Mouse (Mus musculus): ENCODE measurements around the gene Acnat1.
"Not testable (repeated sequence)": the region's sequence is repeated elsewhere in the genome, so short reads cannot be mapped to it uniquely, and the experiment has no call there.

Acnat1 gene

DNA sequence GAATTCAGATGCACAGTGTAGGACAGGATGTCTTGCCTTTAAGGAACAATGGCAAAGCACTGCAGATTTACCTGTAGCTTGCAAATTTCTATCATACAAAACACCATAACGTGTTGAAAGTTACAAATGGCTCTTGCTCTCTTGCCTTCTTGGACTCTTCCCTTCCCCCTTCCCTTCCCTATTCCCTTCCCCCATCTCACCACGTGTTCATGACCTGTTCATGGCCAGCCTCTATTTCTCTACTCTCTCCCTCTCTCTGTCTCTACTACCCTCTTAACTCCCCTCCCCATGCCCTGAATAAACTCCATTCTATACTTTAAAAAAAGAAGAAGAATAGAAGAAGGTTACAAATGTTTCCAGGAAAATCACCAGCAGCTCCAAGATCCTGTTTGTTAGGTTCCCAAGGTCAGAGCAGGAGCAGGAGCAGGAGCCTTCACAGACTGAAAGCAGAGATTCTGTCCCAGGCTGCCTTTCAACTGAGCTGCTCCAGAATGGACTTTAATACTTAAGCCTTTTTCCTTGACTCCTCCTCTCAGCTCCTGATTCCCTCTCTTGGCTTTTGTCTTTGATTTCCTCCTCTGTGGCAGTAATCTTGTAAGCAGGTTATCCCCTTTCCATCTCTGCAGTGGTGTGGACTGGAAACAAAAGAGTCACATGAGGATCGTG is at the start of gene Acnat1:
Gene Acnat1, minus strand, starts transcription at position 478 of the 666 bp plus-strand sequence.
- no peak for DNase-seq (ENCODE audit: low spot score)

GRCm38 (mm10) chr4:49522576-49522975 is 48.9 kb upstream of the Acnat1 start:
- peak; percentile 5 for DNase-seq (ENCODE audit: low spot score)

GRCm38 (mm10) chr4:49521346-49521745 is 47.6 kb upstream of the Acnat1 start:
- no peak for DNase-seq (ENCODE audit: low spot score)

DNA sequence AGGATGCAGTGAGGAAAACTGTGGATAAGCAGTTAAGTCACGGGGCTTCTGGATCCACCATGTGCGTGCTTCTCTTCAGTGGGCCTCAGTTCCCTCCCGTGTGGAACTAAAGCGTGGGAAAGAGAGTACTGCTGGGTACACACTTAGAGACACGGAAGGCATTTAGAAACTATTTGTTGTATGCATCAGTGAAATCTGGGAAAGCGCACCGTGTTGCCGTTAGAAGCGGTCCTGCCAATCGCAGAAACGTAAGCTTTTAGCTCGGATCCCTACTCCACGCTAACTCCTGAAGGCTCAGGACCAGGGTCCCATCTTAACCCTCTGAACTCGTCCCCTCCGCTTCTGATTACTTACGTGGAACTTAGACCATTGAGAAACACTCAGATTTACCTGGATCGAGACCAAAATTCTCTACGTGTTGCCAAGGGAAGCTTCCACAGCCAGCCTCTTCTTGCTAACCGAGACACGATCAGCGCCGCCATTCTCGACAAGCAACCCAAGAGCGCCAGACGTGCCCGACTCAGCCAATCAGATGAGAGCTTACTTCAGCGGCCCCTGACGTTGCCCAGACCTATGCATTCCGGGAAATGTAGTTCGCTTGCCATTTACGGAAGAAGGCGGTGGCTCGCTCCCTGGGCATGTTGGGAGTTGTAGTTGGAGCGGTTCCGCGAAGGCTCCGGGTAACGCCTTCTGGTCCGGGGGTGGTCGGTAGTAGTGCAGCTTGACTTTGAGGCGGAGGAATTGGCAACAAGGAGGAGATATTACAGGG is 47.0 kb upstream of the Acnat1 start, which contains the start of the genes Mrpl50 and Zfp189:
Gene Mrpl50, minus strand, starts transcription at position 522 of the 769 bp plus-strand sequence.
Gene Zfp189, plus strand, starts transcription at position 605 of the 769 bp plus-strand sequence.
- peak; percentile 92 for DNase-seq (ENCODE audit: low spot score)

DNA sequence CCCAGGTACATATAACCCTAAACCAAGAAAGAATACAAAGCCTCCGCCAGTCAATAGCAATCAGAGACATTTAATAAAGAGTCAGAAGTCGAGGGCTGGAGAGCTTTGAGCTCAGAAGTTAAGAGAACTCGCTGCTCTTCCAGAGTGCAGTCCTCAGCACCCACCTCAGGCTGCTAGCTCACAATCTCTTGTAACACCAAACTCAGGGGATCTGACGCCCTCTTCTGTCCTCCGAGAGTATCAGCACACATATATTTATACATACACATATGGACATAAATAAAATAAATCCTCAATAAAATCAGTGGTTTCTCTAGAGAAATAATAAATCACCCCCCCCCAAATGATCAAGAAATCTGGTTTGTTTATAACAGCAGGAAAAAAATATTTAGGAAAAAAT is 45.8 kb upstream of the Acnat1 start:
- no peak for DNase-seq (ENCODE audit: low spot score)

DNA sequence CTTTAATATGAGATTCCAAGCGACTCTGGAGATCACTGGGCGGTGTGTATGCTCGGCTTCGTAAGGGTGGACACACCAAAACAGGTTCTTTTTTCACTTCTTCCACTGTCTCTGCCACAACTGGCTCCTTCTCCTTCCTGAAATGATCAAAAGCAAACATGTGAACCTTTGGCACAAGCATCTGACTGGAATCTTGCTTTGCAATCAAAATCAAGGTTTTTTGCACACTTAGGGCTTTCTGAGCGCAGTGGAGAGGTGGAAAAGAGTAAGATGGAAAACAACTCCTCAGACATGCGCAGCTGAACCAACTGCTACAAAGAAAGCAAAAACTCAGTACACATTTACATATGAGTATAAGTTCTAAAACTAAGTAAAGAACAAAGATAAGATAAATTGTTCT is 40.7 kb upstream of the Acnat1 start:
- no peak for DNase-seq (ENCODE audit: low spot score)

- DNase-seq (ENCODE audit: low spot score) = no peak
Measured at GRCm38 (mm10) chr4:49512636-49513035, 38.9 kb upstream of the Acnat1 start.

GRCm38 (mm10) chr4:49510236-49510835 is 36.6 kb upstream of the Acnat1 start:
- not testable (repeated sequence) for DNase-seq (ENCODE audit: low spot score)

DNA sequence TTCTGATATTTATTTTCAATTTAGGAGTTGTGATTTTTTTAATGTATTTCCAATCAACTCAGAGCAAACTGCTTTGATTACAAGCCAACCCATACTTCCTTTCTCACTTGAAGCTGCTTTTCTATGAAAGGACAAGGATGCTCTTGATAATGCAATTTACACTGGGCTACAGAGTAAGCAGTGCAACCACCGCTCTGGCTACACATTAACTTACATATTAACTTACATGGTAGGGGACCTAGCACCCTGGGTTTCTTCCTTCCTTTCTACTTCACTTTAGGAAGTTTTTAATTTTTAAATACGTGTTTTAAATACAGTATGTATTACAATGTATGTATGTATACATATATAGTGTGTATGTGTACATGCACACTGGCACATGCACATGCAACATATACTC is 35.5 kb upstream of the Acnat1 start:
- no peak for DNase-seq (ENCODE audit: low spot score)

DNA sequence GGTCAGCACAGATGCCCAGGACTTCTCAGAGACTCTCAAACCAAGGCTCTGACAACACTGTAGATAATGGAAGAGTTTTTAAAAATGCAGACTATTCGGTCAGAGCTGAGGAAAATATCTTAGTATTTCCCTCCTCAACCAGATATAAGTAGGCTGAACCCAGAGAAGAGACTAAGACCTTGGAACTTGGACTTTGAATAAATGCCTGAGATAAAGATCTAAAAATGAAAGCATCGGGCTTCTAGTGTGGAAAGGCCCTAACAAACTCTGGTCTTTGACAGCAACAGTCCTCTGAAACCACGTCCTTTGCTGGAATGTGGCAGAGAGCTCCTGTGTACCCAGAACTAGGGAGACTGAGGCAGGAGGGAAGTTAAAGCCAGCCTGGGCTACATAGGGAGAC is 32.7 kb upstream of the Acnat1 start, which contains the start of gene Baat:
Gene Baat, minus strand, starts transcription at position 172 of the 400 bp plus-strand sequence.
- no peak for DNase-seq (ENCODE audit: low spot score)

DNA sequence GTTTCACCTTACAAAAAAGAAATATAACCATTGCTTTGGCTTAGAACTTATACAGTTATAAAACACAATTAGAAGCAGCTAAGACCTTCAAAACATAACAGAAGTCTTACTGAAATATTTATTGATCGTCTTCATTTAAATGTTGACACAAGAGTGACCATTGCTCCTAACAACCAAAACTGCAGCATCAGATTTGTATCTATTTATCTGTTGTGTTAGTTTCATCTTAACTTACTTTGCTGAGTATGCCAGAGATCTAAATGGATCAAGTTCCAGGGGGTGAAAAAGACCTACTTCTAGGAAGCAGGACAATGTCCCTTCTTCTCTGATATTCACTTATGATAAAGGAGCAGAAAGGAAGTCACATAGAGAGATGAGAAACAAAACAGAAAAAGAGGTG is 29.9 kb upstream of the Acnat1 start:
- DNase-seq (ENCODE audit: low spot score) = no peak

GRCm38 (mm10) chr4:49485934-49486650 is 12.4 kb upstream of the Acnat1 start:
- DNase-seq (ENCODE audit: low spot score) = not testable (repeated sequence)

DNA sequence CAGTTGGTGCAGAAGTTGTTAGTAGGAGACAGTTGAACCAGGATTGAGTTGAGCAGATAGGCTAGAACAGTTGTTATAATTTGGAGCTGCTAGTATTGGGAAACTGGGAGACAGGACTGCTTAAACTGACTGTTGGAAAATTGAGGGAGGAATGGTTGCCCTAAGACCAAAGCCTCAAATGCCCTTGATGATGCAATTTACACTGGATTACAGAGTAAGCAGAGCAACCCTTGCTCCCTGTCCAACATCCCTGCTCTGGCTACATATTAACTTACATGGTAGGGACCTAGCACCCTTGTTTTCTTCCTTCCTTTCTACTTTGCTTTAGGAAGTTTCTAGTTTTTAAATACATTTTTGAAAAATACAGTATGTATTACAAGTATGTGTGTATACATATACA is 11.7 kb upstream of the Acnat1 start:
- DNase-seq (ENCODE audit: low spot score) = no peak

GRCm38 (mm10) chr4:49480896-49481295 is 7.2 kb upstream of the Acnat1 start:
- no peak for DNase-seq (ENCODE audit: low spot score)

DNA sequence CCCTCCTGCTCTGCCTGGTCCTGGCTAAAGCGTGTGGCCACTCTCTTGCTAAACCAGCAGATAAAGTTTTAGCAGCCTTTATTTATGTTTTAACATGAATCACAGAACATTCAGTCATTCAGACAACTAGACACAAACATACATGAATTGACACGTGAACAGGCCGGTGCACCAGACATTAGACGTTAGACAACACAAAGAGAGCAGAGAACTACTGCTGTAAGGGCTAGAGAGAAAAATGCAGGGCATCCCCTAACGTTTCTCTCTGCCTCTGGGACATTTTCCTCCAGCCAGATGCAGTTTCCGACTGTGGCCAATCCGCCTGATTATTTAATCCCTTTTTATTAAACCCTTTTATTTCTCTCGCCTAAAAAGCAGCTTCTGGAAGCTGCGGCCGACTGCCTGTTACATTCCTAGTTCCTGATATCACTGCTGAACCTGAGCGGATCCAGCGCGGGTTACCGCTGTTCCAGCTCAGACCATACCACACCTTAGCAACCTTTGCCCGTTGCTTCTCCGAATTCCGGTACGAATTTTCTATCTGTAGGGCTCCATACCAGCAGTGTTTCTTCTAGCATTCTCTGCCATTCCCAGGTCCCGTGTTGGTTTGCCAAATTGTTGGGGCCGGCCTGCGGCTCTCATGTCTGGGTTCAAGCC is 6.5 kb upstream of the Acnat1 start:
- no peak for DNase-seq (ENCODE audit: low spot score)

GRCm38 (mm10) chr4:49479035-49479434 is 5.3 kb upstream of the Acnat1 start:
- DNase-seq (ENCODE audit: low spot score) = not testable (repeated sequence)

DNA sequence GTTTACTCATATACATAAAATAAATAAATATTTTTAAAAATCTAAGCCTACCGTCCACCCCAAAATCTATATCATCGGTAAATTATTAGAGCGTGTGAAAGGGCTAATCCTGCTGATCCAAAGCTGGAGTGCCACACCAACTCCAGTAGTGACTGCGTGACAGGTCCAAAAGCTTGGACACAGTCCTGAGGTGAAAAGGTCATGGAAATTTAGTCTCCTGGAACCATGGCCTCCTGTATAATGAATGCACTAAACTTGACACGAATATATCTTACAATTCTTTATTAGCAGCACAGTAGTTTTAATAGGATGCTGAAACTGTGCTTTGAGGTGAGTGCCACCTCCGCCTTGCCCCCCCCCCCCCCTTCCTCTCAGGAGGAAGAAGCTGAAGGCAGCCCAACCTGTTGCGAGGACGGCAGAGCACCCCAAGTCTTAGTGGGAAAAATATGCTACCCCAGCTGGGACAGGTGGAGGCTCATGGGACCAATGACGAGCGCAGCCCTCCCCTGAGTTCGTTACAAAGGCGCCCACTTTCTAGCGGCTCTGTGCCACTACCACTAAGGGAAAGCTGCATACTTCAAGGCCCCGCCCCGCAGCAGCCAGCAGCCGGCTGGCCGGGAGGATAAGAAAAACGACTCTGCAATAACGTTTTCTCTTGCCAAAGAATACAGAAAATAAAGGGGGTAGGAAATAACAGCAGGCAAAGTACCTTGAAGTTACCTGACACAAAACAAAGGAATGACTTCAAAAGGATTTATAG is 4.6 kb upstream of the Acnat1 start:
- DNase-seq (ENCODE audit: low spot score) = no peak

GRCm38 (mm10) chr4:49474583-49474982 is 871 bp upstream of the Acnat1 start:
- no peak for DNase-seq (ENCODE audit: low spot score)

- DNase-seq (ENCODE audit: low spot score) = no peak
Measured at GRCm38 (mm10) chr4:49469435-49470151, 4.1 kb downstream of the Acnat1 start.

- DNase-seq (ENCODE audit: low spot score) = no peak
Measured at GRCm38 (mm10) chr4:49467360-49467759, 6.4 kb downstream of the Acnat1 start.
